Mouse (Mus musculus) bone marrow, adult 2 months (tissue): ENCODE data around the gene Clcn1. TPM values are rescaled to one million over a fixed set of nuclear protein-coding genes. Genes with fewer than 3 reads are reported as not detected.

ENCODE experiments used
- H3K27ac ChIP-seq: fragments of 200-500 bp; 2 replicates; pipeline ENCODE4 v1.5.1; 2012; ENCODE audit warnings: low read depth, mild to moderate bottlenecking, control low read depth, inconsistent platforms, low read length; ENCODE audit not compliant: control insufficient read depth, poor library complexity, insufficient read depth
- H3K4me1 ChIP-seq: fragments of 200-500 bp; 2 replicates; pipeline ENCODE4 v1.6.1; 2011; ENCODE audit warnings: low read length; ENCODE audit not compliant: control insufficient read depth, insufficient read depth
- H3K4me3 ChIP-seq: fragments of 200-500 bp; replicated peaks from 2 replicates; pipeline ENCODE3; 2011; ENCODE audit warnings: mild to moderate bottlenecking, low read depth, low read length, control low read depth; ENCODE audit not compliant: control insufficient read depth
- CTCF ChIP-seq: fragments of 200-500 bp; IDR thresholded peaks from 2 replicates; pipeline ENCODE4 v1.5.1; 2011; ENCODE audit warnings: low read length, control low read depth; ENCODE audit not compliant: control insufficient read depth, insufficient read depth
- POLR2A ChIP-seq: fragments of 200-500 bp; IDR thresholded peaks from 2 replicates; pipeline ENCODE4 v1.6.1; 2011; ENCODE audit warnings: low read depth, mild to moderate bottlenecking, control low read depth, low read length, borderline replicate concordance; ENCODE audit not compliant: control insufficient read depth
- WGBS: fragments of 180-500 bp; shearing (Covaris S2); methylation state at CpG from one replicate; pipeline ENCODE4 v1.1.7; 2018; 5-methylcytosine and 5-hydroxymethylcytosine counted together
- polyA plus RNA-seq: library from polyadenylated mRNA; stranded (reverse); fragments of >200 nt; gene quantifications from 2 replicates; pipeline ENCODE4 v1.2.4, GENCODE M21; 2011; ENCODE audit warnings: low replicate concordance; ENCODE audit not compliant: missing spikeins, insufficient read depth, insufficient read length

The Clcn1 gene
- polyA plus RNA-seq, 1 experiment, result 2.1 TPM

DNA sequence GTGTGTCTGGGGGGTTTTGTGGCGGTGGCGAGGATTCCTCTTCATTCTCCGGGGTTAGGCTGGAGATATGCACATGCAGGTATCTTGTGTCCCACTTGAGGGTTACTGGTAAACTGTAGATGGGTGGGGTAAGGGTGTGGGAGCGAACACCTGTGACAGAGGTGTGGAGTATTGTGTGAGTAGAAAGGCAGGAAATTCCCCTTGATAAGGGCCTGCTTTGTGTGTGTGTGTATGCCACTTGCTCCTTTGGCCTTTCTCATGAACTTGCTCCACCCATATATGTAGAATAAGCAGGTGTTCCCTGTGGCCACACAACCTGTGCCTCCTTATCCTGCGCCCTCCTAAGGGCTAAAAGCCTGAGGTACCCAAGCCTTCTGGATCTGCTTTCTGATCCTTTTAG, 70.4 kb downstream of the Clcn1 start:
- Histone ChIP-seq H3K4me3 (no peak overlapping the region), H3K27ac (no peak overlapping the region), H3K4me1 (peaks cover 1% of the 10 kb centered on the region; the same call in 1 of the 2 replicates)
- 83% methylated on average over 5 of the region's 5 CpGs for WGBS
- TF ChIP-seq POLR2A, result no peak
- TF ChIP-seq CTCF, result no peak

DNA sequence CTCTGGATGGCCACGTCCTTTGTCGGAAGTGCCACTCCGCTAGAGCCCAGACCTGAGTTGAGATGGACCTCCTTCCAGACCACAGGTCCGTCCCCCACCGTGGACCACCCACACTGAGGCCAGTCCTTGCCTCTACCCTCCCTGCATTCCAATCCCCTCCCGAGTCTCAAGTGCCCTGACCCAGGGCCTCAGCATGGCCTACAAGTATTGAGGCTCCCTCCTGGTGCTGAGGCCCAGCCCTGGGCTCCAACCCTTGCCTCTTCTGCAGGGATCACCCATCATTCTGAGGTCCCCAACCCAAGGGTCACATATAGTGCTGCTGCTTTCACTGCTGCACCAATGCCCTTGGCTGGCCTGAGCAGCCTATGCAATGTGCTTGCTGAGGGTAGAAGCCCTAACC, 71.4 kb downstream of the Clcn1 start:
- H3K27ac ChIP-seq, result no peak overlapping the region
- TF ChIP-seq POLR2A (no peak; the same call in 1 of the 2 replicates), CTCF (no peak)
- 85% methylated on average over 6 of the region's 6 CpGs for WGBS
- H3K4me1 ChIP-seq, result peaks cover 1% of the 10 kb centered on the region; the same call in 1 of the 2 replicates
- H3K4me3 ChIP-seq, result no peak overlapping the region

DNA sequence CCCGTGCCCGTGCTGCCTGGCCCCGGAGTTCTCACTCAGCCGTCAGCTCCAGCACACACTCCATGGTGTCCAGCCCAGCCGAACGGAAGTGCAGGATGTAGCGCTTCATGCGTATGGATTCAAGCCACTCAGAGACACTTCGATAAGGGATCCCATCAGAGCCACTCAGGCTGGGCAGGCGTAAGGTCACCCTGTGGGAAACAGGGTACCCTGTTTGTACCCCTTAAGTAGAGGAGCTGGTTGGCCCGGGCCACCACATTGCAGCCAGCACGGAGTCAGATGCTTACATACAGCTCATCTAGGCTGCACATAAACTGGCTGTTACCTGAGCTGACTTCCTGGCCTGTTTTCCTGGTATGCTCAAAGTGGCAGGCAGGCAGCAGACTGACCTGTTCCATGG, 72.4 kb downstream of the Clcn1 start:
- WGBS, result 93% methylated on average over 12 of the region's 12 CpGs
- H3K4me1 ChIP-seq, result peaks cover 1% of the 10 kb centered on the region; the same call in 1 of the 2 replicates
- TF ChIP-seq CTCF, result no peak
- no peak for TF ChIP-seq POLR2A
- H3K27ac ChIP-seq, result no peak overlapping the region
- H3K4me3 ChIP-seq, result no peak overlapping the region

- WGBS, result 77% methylated on average over 9 of the region's 9 CpGs
- H3K4me3 ChIP-seq, result no peak overlapping the region
These were observed 73.1 kb downstream of the Clcn1 start for GRCm38 (mm10) chr6:42359364-42360147.

GRCm38 (mm10) chr6:42360231-42360840, 73.9 kb downstream of the Clcn1 start:
- Histone ChIP-seq H3K4me1 (no peaks in the 10 kb centered on the region), H3K4me3 (no peak overlapping the region), H3K27ac (no peak overlapping the region)
- TF ChIP-seq CTCF (no peak), POLR2A (no peak)
- 74% methylated on average over 6 of the region's 6 CpGs for WGBS

More at GRCm38 (mm10) chr6:42359364-42360147, 73.1 kb downstream of the Clcn1 start:
- H3K27ac ChIP-seq, result no peak overlapping the region
- no peaks in the 10 kb centered on the region; the same call in 1 of the 2 replicates for H3K4me1 ChIP-seq
- TF ChIP-seq CTCF (no peak), POLR2A (no peak)

- TF ChIP-seq CTCF, result no peak
- TF ChIP-seq POLR2A, result no peak
- Histone ChIP-seq H3K4me1 (no peaks in the 10 kb centered on the region), H3K27ac (no peak overlapping the region), H3K4me3 (no peak overlapping the region)
- 83% methylated on average over 13 of the region's 13 CpGs for WGBS
These were observed 74.8 kb downstream of the Clcn1 start for GRCm38 (mm10) chr6:42361041-42361895.

- no peaks in the 10 kb centered on the region for H3K4me1 ChIP-seq
- no peak overlapping the region for H3K27ac ChIP-seq
- H3K4me3 ChIP-seq, result no peak overlapping the region
- WGBS, result 56% methylated on average over 1 of the region's 1 CpGs
- TF ChIP-seq CTCF (no peak), POLR2A (no peak)
These were observed 75.6 kb downstream of the Clcn1 start for GRCm38 (mm10) chr6:42362074-42362473.

- WGBS, result 64% methylated on average over 1 of the region's 1 CpGs
- Histone ChIP-seq H3K27ac (no peak overlapping the region), H3K4me1 (no peaks in the 10 kb centered on the region), H3K4me3 (no peak overlapping the region)
- TF ChIP-seq POLR2A (no peak), CTCF (no peak)
These were observed 76.0 kb downstream of the Clcn1 start for GRCm38 (mm10) chr6:42362497-42362896.
